Mouse (Mus musculus): ENCODE data around the gene Il18rap. TPM values are rescaled to one million over a fixed set of nuclear protein-coding genes. Genes with fewer than 3 reads are reported as not detected.
A peak's percentile ranks its signal among the peaks of the same experiment; 100 is the strongest.

The Il18rap gene
- polyA plus RNA-seq, 1 experiment: not detected

- no peaks in the 10 kb centered on the region for H3K36me3 ChIP-seq (ENCODE audit: control insufficient read depth, insufficient read depth, low read length, poor library complexity, severe bottlenecking)
These were observed 32.0 kb downstream of the Il18rap start for GRCm38 (mm10) chr1:40547064-40547572.

GRCm38 (mm10) chr1:40547762-40548161 is 32.6 kb downstream of the Il18rap start:
- Histone ChIP-seq H3K4me3 (ENCODE audit: low read depth, low read length) (no peak overlapping the region), H3K36me3 (ENCODE audit: control insufficient read depth, insufficient read depth, low read length, poor library complexity, severe bottlenecking) (no peaks in the 10 kb centered on the region), H3K9me3 (replicated peaks; ENCODE audit: control insufficient read depth, insufficient read depth, low read length, poor library complexity, severe bottlenecking) (no peaks in the 10 kb centered on the region), H3K27ac (ENCODE audit: insufficient read depth, low read length) (no peak overlapping the region), H3K4me1 (ENCODE audit: control insufficient read depth, insufficient read depth, low read length) (no peaks in the 10 kb centered on the region), H3K9ac (ENCODE audit: low read depth, poor library complexity, severe bottlenecking) (no peak overlapping the region), H3K27me3 (ENCODE audit: control insufficient read depth, insufficient read depth, low read length, poor library complexity, severe bottlenecking) (no peaks in the 10 kb centered on the region)
- no peak for TF ChIP-seq EP300 (IDR thresholded peaks at IDR 0.05; ENCODE audit: insufficient read depth, low read depth, low read length)
- TF ChIP-seq CTCF (IDR thresholded peaks at IDR 0.05; ENCODE audit: low read depth, low read length): no peak

More at GRCm38 (mm10) chr1:40547064-40547572, 32.0 kb downstream of the Il18rap start:
- Histone ChIP-seq H3K27ac (ENCODE audit: insufficient read depth, low read length) (no peak overlapping the region), H3K9me3 (replicated peaks; ENCODE audit: control insufficient read depth, insufficient read depth, low read length, poor library complexity, severe bottlenecking) (no peaks in the 10 kb centered on the region), H3K4me3 (ENCODE audit: low read depth, low read length) (no peak overlapping the region), H3K4me1 (ENCODE audit: control insufficient read depth, insufficient read depth, low read length) (no peaks in the 10 kb centered on the region), H3K27me3 (ENCODE audit: control insufficient read depth, insufficient read depth, low read length, poor library complexity, severe bottlenecking) (no peaks in the 10 kb centered on the region), H3K9ac (ENCODE audit: low read depth, poor library complexity, severe bottlenecking) (no peak overlapping the region)
- TF ChIP-seq CTCF (IDR thresholded peaks at IDR 0.05; ENCODE audit: low read depth, low read length) (no peak), POLR2A (IDR thresholded peaks at IDR 0.05; ENCODE audit: insufficient read depth, low read length) (no peak), EP300 (IDR thresholded peaks at IDR 0.05; ENCODE audit: insufficient read depth, low read depth, low read length) (no peak)

- Histone ChIP-seq H3K27ac (ENCODE audit: insufficient read depth, low read length) (no peak overlapping the region), H3K4me3 (ENCODE audit: low read depth, low read length) (no peak overlapping the region), H3K36me3 (ENCODE audit: control insufficient read depth, insufficient read depth, low read length, poor library complexity, severe bottlenecking) (no peaks in the 10 kb centered on the region), H3K9me3 (replicated peaks; ENCODE audit: control insufficient read depth, insufficient read depth, low read length, poor library complexity, severe bottlenecking) (no peaks in the 10 kb centered on the region; the same call in 1 of the 2 replicates), H3K27me3 (ENCODE audit: control insufficient read depth, insufficient read depth, low read length, poor library complexity, severe bottlenecking) (no peaks in the 10 kb centered on the region), H3K4me1 (ENCODE audit: control insufficient read depth, insufficient read depth, low read length) (no peaks in the 10 kb centered on the region), H3K9ac (ENCODE audit: low read depth, poor library complexity, severe bottlenecking) (no peak overlapping the region)
- TF ChIP-seq EP300 (IDR thresholded peaks at IDR 0.05; ENCODE audit: insufficient read depth, low read depth, low read length): no peak
- TF ChIP-seq CTCF (IDR thresholded peaks at IDR 0.05; ENCODE audit: low read depth, low read length): no peak
- no peak for TF ChIP-seq POLR2A (IDR thresholded peaks at IDR 0.05; ENCODE audit: insufficient read depth, low read length)
These were observed 54.2 kb downstream of the Il18rap start for GRCm38 (mm10) chr1:40569374-40569773.

- Histone ChIP-seq H3K9me3 (replicated peaks; ENCODE audit: control insufficient read depth, insufficient read depth, low read length, poor library complexity, severe bottlenecking) (no peaks in the 10 kb centered on the region), H3K9ac (ENCODE audit: low read depth, poor library complexity, severe bottlenecking) (no peak within 1 kb of the TSS), H3K36me3 (ENCODE audit: control insufficient read depth, insufficient read depth, low read length, poor library complexity, severe bottlenecking) (no peaks in the 10 kb centered on the region), H3K4me3 (ENCODE audit: low read depth, low read length) (no peak within 1 kb of the TSS), H3K4me1 (ENCODE audit: control insufficient read depth, insufficient read depth, low read length) (no peaks in the 10 kb centered on the region), H3K27me3 (ENCODE audit: control insufficient read depth, insufficient read depth, low read length, poor library complexity, severe bottlenecking) (no peaks in the 10 kb centered on the region; the same call in 1 of the 2 replicates), H3K27ac (ENCODE audit: insufficient read depth, low read length) (no peak within 1 kb of the TSS)
- TF ChIP-seq EP300 (IDR thresholded peaks at IDR 0.05; ENCODE audit: insufficient read depth, low read depth, low read length) (no peak), CTCF (IDR thresholded peaks at IDR 0.05; ENCODE audit: low read depth, low read length) (peak; percentile 42), POLR2A (IDR thresholded peaks at IDR 0.05; ENCODE audit: insufficient read depth, low read length) (no peak)
These were observed 64.6 kb downstream of the Il18rap start, which contains the start of gene Slc9a4 for GRCm38 (mm10) chr1:40579784-40580183. Slc9a4 (plus strand) TSS chr1:40580081.

GRCm38 (mm10) chr1:40580269-40580668 is 65.1 kb downstream of the Il18rap start:
- no peaks in the 10 kb centered on the region; the same call in 1 of the 2 replicates for H3K27me3 ChIP-seq (ENCODE audit: control insufficient read depth, insufficient read depth, low read length, poor library complexity, severe bottlenecking)
- H3K4me3 ChIP-seq (ENCODE audit: low read depth, low read length): no peak overlapping the region
- no peak overlapping the region for H3K9ac ChIP-seq (ENCODE audit: low read depth, poor library complexity, severe bottlenecking)
- H3K36me3 ChIP-seq (ENCODE audit: control insufficient read depth, insufficient read depth, low read length, poor library complexity, severe bottlenecking): no peaks in the 10 kb centered on the region
- TF ChIP-seq EP300 (IDR thresholded peaks at IDR 0.05; ENCODE audit: insufficient read depth, low read depth, low read length): no peak
- TF ChIP-seq POLR2A (IDR thresholded peaks at IDR 0.05; ENCODE audit: insufficient read depth, low read length): no peak
- no peak for TF ChIP-seq CTCF (IDR thresholded peaks at IDR 0.05; ENCODE audit: low read depth, low read length)
- H3K9me3 ChIP-seq (replicated peaks; ENCODE audit: control insufficient read depth, insufficient read depth, low read length, poor library complexity, severe bottlenecking): no peaks in the 10 kb centered on the region
- H3K27ac ChIP-seq (ENCODE audit: insufficient read depth, low read length): no peak overlapping the region
- H3K4me1 ChIP-seq (ENCODE audit: control insufficient read depth, insufficient read depth, low read length): no peaks in the 10 kb centered on the region

- TF ChIP-seq POLR2A (IDR thresholded peaks at IDR 0.05; ENCODE audit: insufficient read depth, low read length) (no peak), EP300 (IDR thresholded peaks at IDR 0.05; ENCODE audit: insufficient read depth, low read depth, low read length) (no peak), CTCF (IDR thresholded peaks at IDR 0.05; ENCODE audit: low read depth, low read length) (no peak)
- no peaks in the 10 kb centered on the region for H3K27me3 ChIP-seq (ENCODE audit: control insufficient read depth, insufficient read depth, low read length, poor library complexity, severe bottlenecking)
- no peak overlapping the region for H3K4me3 ChIP-seq (ENCODE audit: low read depth, low read length)
- no peaks in the 10 kb centered on the region for H3K4me1 ChIP-seq (ENCODE audit: control insufficient read depth, insufficient read depth, low read length)
- no peaks in the 10 kb centered on the region for H3K9me3 ChIP-seq (replicated peaks; ENCODE audit: control insufficient read depth, insufficient read depth, low read length, poor library complexity, severe bottlenecking)
- no peaks in the 10 kb centered on the region for H3K36me3 ChIP-seq (ENCODE audit: control insufficient read depth, insufficient read depth, low read length, poor library complexity, severe bottlenecking)
- H3K27ac ChIP-seq (ENCODE audit: insufficient read depth, low read length): no peak overlapping the region
- H3K9ac ChIP-seq (ENCODE audit: low read depth, poor library complexity, severe bottlenecking): no peak overlapping the region
These were observed 71.6 kb downstream of the Il18rap start for GRCm38 (mm10) chr1:40586776-40587175.
